Mouse (Mus musculus) erythroblast, adult 5-6 weeks (primary cell): ENCODE measurements around the gene Hsd17b6. TPM values are rescaled to one million over a fixed set of nuclear protein-coding genes. Genes with fewer than 3 reads are reported as not detected.
"Not testable (repeated sequence)": the region's sequence is repeated elsewhere in the genome, so short reads cannot be mapped to it uniquely, and the experiment has no call there.

Experiments
- ATAC-seq: replicated peaks from 2 replicates; pipeline ENCODE4 v1.8.0; 2016; ENCODE audit warnings: moderate number of reproducible peaks, mild to moderate bottlenecking, moderate TSS enrichment, inconsistent platforms; ENCODE audit not compliant: poor library complexity, low FRiP score, severe bottlenecking
- total RNA-seq, 2 experiments: library from RNA; stranded (forward) in 1 of 2; stranded (reverse) in 1 of 2; fragments of 150-400 nt in 1 of 2; fragments of 200-764, 138-1000 nt in 1 of 2; gene quantifications; 2 replicates each; pipeline versions ENCODE4 v1.2.3 to v1.2.4; 2015 to 2017; ENCODE audit warnings: low replicate concordance in 2 of 2

Hsd17b6 gene
- total RNA-seq (2015; ENCODE audit: low replicate concordance) = not detected in 2 replicates
- not detected in 2 replicates for total RNA-seq (2017; ENCODE audit: low replicate concordance)

DNA sequence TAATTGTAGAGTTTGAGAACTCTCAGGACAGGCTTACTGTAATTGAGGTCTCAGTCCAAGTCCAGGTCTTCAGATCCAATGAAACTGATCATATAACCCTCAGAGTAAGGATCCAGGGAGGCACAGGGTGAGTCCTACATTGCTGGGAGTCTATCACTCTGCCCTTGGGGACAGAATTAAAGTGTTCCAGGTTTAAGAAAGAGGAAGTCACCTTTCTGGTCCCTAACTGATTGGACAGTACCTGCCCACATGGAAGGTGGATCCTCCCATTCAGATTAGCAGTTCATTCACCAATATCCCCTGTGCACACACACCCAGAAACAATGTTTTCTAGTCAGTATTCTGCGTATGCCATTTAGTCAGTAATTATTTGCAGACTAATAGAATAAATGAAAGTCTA, at the start of gene Hsd17b6:
Gene Hsd17b6, minus strand, starts transcription at position 166 of the 400 bp plus-strand sequence.
- no peak for ATAC-seq

DNA sequence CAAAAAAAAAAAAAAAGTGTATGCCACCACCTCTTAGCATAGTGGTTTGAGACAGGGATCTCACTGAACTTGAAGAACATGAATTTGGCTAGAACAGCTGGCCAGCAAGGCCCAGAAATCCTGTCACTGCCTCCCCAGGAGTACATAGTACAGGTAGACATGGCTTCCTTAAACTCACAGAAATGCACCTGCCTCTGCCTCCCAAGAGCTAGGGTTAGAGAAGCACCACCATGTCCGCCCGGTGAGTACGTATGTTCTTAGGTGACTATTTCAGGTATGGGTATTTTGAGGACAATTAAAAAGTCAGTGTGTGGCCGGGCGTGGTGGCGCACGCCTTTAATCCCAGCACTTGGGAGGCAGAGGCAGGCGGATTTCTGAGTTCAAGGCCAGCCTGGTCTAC, 45.6 kb upstream of the Hsd17b6 start:
- ATAC-seq = no peak

- not testable (repeated sequence) for ATAC-seq
Measured at GRCm38 (mm10) chr10:128052136-128052535, 44.7 kb upstream of the Hsd17b6 start.

GRCm38 (mm10) chr10:128051589-128051988, 44.2 kb upstream of the Hsd17b6 start:
- no peak for ATAC-seq

- no peak for ATAC-seq
Measured at GRCm38 (mm10) chr10:128050355-128050754, 42.9 kb upstream of the Hsd17b6 start.

DNA sequence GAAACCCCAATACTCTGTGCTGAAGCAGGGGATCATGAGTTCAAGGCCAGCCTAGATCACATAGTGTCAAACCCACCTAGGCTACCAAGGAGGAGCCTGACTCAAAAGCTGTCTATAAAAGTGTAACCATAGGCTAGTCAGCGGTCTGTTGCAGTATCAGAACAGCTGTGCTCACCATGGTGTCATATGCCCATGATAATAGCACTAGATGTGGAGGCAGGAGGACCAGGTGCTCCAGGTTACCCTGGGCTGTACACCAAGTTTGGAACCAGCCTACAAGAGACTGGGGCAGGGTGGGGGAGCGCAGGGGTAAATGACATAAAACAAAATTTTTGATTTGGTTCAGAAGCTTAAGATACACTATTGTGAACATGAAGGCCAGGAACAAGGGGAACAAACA, 42.3 kb upstream of the Hsd17b6 start:
- no peak for ATAC-seq

GRCm38 (mm10) chr10:128048157-128048556, 40.7 kb upstream of the Hsd17b6 start:
- no peak for ATAC-seq

GRCm38 (mm10) chr10:128043041-128043835, 35.8 kb upstream of the Hsd17b6 start:
- ATAC-seq = no peak

GRCm38 (mm10) chr10:128042466-128042865, 35.1 kb upstream of the Hsd17b6 start:
- no peak for ATAC-seq

GRCm38 (mm10) chr10:128041636-128042035, 34.2 kb upstream of the Hsd17b6 start:
- ATAC-seq = no peak

DNA sequence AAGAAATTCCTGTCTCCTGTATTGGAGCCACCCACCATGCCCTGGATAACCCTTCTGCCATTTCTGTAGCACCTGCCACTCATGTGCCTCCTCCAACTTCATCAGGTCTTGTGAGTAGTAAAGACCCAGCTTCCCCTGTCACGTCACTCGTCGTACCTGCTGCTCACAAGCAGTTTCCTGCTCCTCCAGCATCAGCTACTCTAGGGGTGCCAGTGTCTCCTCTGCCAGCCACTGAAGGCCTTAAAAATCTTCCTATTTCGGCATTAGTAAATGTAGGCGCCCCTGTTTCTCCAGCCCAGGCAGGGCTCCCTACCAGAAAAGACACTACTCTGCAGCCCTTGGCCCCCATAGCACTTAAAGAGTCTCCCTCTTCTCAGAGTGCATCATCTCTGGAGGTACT, 32.9 kb upstream of the Hsd17b6 start:
- ATAC-seq = no peak

- no peak for ATAC-seq
Measured at GRCm38 (mm10) chr10:128039858-128040257, 32.4 kb upstream of the Hsd17b6 start.

DNA sequence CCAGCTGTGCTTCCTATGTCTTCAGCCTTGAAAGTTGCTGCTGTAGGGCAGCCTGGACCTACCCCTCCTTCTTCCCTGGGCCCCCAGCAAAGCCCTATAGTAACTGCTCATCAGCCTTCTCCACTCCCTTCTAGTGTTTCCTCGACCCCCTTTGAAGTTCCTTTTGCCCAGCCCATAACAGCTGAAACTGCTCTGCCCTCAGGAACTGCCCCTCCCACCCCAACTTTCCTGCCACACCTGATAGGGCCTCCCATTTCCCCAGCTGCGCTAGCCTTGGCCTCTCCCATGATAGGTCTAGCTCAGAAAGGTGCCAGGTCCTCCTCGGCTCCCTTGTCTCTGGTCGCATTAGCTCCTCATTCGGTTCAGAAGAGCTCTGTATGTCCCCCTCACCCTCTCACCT, 31.8 kb upstream of the Hsd17b6 start:
- 0 out of 2 replicates have a peak, but pooled peaks have one; percentile 36 for ATAC-seq

DNA sequence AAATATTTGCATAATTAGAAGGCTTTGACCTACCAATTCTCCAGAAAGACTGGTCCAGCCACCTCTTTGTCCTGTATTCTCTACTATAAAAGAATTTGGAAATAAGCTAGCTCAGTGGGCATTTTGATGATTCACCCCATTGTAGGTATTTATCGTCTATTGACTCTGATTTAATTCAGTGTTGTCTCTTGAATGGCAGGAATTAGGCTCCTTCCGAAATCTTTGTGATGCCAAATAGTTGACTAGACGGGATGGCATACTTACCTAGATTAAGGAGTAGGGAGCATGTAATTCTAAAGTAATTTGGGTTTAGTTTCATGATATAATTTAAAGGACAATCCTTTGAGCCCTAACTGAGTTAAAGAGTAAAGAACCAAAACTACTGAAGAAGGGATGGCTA, 30.5 kb upstream of the Hsd17b6 start:
- no peak for ATAC-seq

DNA sequence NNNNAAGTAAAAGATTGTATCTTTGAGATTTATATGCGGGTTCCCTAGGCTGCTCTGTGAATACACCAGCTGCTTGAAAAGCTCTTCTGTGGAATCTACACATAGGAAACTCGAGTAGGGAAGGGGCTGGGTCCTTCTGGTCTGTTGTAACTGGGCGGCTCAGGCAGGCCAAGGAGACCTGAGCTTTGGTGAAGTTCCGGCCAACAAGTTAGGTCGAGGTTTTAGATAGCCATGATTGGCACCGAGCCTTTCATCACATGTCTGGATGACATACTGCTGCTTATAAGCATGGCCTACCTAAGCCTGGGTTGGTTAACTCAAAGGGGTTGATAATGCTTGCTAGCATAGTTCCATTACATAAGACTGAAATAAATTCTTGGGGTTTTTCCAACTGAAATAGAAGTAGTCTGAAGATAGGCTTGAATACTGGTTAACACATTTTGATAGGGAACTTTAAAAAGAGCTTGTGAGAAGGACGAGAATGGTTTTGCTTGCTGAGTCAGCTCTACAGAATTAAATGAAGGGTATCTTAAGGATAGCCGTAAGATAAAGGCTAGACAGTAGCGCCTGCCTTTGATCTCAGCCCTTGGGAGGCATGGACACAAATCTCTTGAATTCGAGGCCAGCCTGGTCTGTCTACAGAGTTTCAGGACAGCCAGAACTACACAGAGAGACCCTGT, 29.5 kb upstream of the Hsd17b6 start:
- 0 out of 2 replicates have a peak, but pooled peaks have one; percentile 14 for ATAC-seq

GRCm38 (mm10) chr10:128030860-128031259, 23.4 kb upstream of the Hsd17b6 start:
- ATAC-seq = no peak

DNA sequence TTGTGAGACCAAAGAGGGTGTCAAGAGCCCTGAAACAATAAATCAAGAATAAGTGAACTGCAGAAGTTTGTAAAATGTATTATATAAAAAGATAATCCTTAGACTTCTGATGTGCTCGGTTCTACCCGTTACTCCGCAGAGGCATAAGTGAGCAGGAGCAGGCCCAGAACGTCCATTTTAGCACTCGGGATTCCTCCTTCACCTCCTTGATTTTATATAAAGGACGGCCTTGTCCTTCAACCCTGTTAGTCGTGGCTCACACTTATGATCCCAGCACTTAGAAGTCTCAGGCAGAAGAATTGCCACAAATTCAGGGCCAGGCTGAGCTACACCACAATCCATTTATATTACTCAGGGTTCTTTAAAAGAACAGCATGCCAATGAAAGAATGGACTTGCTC, 22.5 kb upstream of the Hsd17b6 start:
- ATAC-seq = no peak

DNA sequence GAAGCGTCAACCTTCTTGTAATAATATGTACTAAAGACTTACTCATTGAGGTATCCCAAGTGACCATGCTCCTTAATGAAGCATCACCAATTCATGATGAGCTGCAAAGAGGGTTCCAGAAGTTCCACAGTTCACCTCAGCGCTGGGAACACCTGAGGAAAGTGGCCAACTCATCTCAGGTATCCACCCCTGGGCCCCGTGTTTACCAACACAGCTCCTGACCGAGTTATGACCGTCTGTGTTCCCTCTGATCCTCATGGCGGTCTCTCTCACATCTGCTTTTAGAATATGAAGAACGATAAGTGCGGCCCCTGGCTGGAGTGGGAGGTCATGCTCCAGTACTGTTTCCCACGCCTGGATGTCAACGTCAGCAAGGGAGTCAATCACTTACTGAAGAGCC, 16.1 kb upstream of the Hsd17b6 start:
- ATAC-seq = no peak

GRCm38 (mm10) chr10:128022196-128022595, 14.8 kb upstream of the Hsd17b6 start:
- ATAC-seq = no peak

DNA sequence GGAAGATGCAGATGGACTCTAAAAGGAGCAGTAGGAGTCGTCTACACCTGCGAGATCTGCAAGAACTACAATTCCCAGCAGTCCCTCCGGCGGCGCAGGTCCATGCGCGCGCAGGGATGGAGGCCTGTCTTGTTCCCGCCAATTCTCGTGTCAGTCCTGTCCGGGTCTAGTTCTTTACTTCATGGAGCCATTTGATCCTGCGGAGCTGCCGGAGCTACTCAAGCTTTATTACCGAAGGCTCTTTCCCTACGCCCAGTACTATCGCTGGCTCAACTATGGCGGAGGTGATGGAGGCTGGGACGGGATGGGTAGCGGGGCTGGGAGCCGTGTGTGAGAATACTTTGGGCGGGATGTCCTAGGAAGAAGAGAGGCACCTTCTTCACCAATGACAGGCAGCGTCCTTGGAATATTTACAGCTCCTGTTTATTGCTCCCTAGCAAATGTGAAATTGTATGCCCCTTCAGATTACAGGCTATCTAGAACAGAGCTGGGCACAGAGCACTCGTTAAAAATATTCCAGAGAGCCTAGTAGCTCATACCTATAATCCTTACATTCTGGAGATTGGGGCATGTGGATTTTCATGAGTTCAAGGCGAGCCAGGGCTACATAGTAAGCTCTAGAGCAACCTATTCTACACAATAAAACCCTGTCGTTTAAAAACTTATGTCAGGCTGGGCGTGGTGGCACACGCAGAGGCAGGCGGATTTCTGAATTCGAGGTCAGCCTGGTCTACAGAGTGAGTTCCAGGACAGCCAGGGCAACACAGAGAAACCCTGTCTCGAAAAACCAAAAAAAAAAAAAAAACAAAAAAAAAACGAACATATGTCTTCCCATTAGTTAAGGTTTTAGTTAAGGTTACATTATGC, 7.9 kb upstream of the Hsd17b6 start, which contains the start of gene Prim1:
Gene Prim1, plus strand, starts transcription at position 101 of the 867 bp plus-strand sequence.
- ATAC-seq = peak; percentile 98
